ENCODE assay signal across 23 mouse cellular contexts in the genomic region with DNA sequence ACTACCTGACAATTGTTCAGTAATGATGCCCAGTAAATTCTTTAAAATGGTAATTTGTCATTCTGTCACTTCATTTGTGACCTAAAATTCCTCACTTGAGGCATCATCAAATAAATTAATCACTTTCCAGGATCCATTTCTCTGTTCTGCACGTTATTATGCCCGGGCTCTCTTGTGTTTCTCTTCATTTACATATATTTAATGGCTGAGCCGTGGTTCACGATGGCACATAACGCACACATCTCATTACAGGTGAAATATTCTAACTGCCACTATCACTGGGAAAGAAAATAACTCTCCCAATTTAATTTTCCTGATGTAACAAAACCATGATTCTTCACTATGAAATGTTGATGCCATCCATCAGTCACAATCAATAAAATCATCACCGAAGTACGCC.
DNase-seq lines count a peak whose midpoint lies in the region; ATAC-seq and TF ChIP-seq lines count a peak whose summit lies in the region.
"Had no signal": no experiment of that assay in that cellular context is flagged by ENCODE, and none has a peak within 500 bp of the region (broad histone marks: within the 10 kb centered on the region; RNA-seq: fewer than 3 reads in every experiment).

No protein-coding gene starts in this region.

- no peak for DNase-seq in hindbrain, embryonic 11.5 days (ENCODE audit: low spot score)
- DNase-seq in hindbrain, embryonic 10.5 days (ENCODE audit: low spot score), result no peak
- peak; percentile 28 for DNase-seq in midbrain, embryonic 14.5 days
- no peak for DNase-seq in midbrain, embryonic 11.5 days (ENCODE audit: low spot score, missing footprints)
- DNase-seq in hindbrain, embryonic 14.5 days (ENCODE audit: low spot score), result peak; percentile 29
- no peak for DNase-seq in left cerebral cortex, postnatal 36 days (ENCODE audit: low spot score in 2 of 2)
- DNase-seq: adrenal gland, postnatal 14 days; cerebellum, adult 18-20 months; cerebellum, adult 9-11 months; cerebellum, postnatal 36 days; gastrocnemius, postnatal 14 days; heart, adult 2 months; heart, postnatal 14 days had no signal

- H3K27ac ChIP-seq in hindbrain, embryonic 11.5 days (ENCODE audit: low read depth, low read length), result no peak overlapping the region
- no peak overlapping the region for H3K27ac ChIP-seq in hindbrain, embryonic 10.5 days
- no peak overlapping the region for H3K27ac ChIP-seq in midbrain, embryonic 14.5 days (replicated peaks; ENCODE audit: low read depth, low read length)
- no peak overlapping the region for H3K27ac ChIP-seq in midbrain, embryonic 11.5 days (ENCODE audit: low read depth, low read length)
- no peak overlapping the region for H3K27ac ChIP-seq in hindbrain, embryonic 14.5 days
- no peak overlapping the region for H3K27ac ChIP-seq in neural tube, embryonic 13.5 days (replicated peaks)
- H3K27ac ChIP-seq in intestine, postnatal 0 days (ENCODE audit: low read depth, low read length), result no peak overlapping the region
- H3K27ac ChIP-seq: embryonic facial prominence, embryonic 13.5 days; forebrain, embryonic 15.5 days; heart, adult 2 months; heart, embryonic 15.5 days had no signal

- no peak for TF ChIP-seq CTCF in intestine, postnatal 0 days (IDR thresholded peaks at IDR 0.05; ENCODE audit: low read depth)

- WGBS in hindbrain, embryonic 11.5 days, result 69% methylated on average over 7 of the region's 7 CpGs
- WGBS in hindbrain, embryonic 10.5 days, result 84% methylated on average over 7 of the region's 7 CpGs
- WGBS in midbrain, embryonic 14.5 days, result 49% methylated on average over 7 of the region's 7 CpGs
- 85% methylated on average over 7 of the region's 7 CpGs for WGBS in midbrain, embryonic 11.5 days
- 35% methylated on average over 7 of the region's 7 CpGs for WGBS in hindbrain, embryonic 14.5 days
- whole genome bisulfite sequencing in neural tube, embryonic 13.5 days, result 39% methylated on average over 7 of the region's 7 CpGs
- 82% methylated on average over 7 of the region's 7 CpGs for WGBS in intestine, postnatal 0 days

- no peak overlapping the region for H3K4me3 ChIP-seq in hindbrain, embryonic 11.5 days (ENCODE audit: low read depth, low read length)
- H3K4me3 ChIP-seq in hindbrain, embryonic 10.5 days, result no peak overlapping the region
- H3K4me3 ChIP-seq in midbrain, embryonic 14.5 days (replicated peaks; ENCODE audit: low read depth, low read length), result no peak overlapping the region
- H3K4me3 ChIP-seq in midbrain, embryonic 11.5 days (ENCODE audit: low read depth, low read length), result no peak overlapping the region
- no peak overlapping the region for H3K4me3 ChIP-seq in hindbrain, embryonic 14.5 days (replicated peaks; ENCODE audit: low read length)
- no peak overlapping the region for H3K4me3 ChIP-seq in neural tube, embryonic 13.5 days
- H3K4me3 ChIP-seq in intestine, postnatal 0 days (ENCODE audit: low read depth, low read length), result no peak overlapping the region
- H3K4me3 ChIP-seq: embryonic facial prominence, embryonic 13.5 days; forebrain, embryonic 15.5 days; heart, adult 2 months; heart, embryonic 15.5 days had no signal

- H3K4me1 ChIP-seq in hindbrain, embryonic 11.5 days (replicated peaks; ENCODE audit: control insufficient read depth, insufficient read depth, low read length), result no peaks in the 10 kb centered on the region
- H3K4me1 ChIP-seq in hindbrain, embryonic 10.5 days (replicated peaks), result no peaks in the 10 kb centered on the region
- H3K4me1 ChIP-seq in midbrain, embryonic 14.5 days (ENCODE audit: control insufficient read depth, insufficient read depth, low read length), result 0 out of 2 replicates have a peak, but pooled peaks cover 3% of the 10 kb centered on the region
- H3K4me1 ChIP-seq in midbrain, embryonic 11.5 days (ENCODE audit: control insufficient read depth, insufficient read depth, low read length), result no peaks in the 10 kb centered on the region
- no peaks in the 10 kb centered on the region for H3K4me1 ChIP-seq in hindbrain, embryonic 14.5 days (replicated peaks; ENCODE audit: control insufficient read depth, insufficient read depth, low read length)
- no peaks in the 10 kb centered on the region for H3K4me1 ChIP-seq in neural tube, embryonic 13.5 days (replicated peaks)
- no peaks in the 10 kb centered on the region for H3K4me1 ChIP-seq in intestine, postnatal 0 days (replicated peaks; ENCODE audit: control insufficient read depth, insufficient read depth, low read length)
- H3K4me1 ChIP-seq: embryonic facial prominence, embryonic 13.5 days; forebrain, embryonic 15.5 days; heart, embryonic 15.5 days had no signal

- H3K27me3 ChIP-seq in hindbrain, embryonic 11.5 days (ENCODE audit: control insufficient read depth, insufficient read depth, low read length), result no peaks in the 10 kb centered on the region
- H3K27me3 ChIP-seq in hindbrain, embryonic 10.5 days (ENCODE audit: insufficient read depth, poor library complexity, severe bottlenecking), result no peaks in the 10 kb centered on the region
- H3K27me3 ChIP-seq in midbrain, embryonic 14.5 days (ENCODE audit: control insufficient read depth, insufficient read depth, low read length), result no peaks in the 10 kb centered on the region
- no peaks in the 10 kb centered on the region for H3K27me3 ChIP-seq in midbrain, embryonic 11.5 days (ENCODE audit: control insufficient read depth, insufficient read depth, low read length)
- no peaks in the 10 kb centered on the region for H3K27me3 ChIP-seq in hindbrain, embryonic 14.5 days (ENCODE audit: control insufficient read depth, insufficient read depth, low read length)
- H3K27me3 ChIP-seq in neural tube, embryonic 13.5 days, result no peaks in the 10 kb centered on the region
- no peaks in the 10 kb centered on the region for H3K27me3 ChIP-seq in intestine, postnatal 0 days (replicated peaks; ENCODE audit: control insufficient read depth, insufficient read depth, low read length)
- H3K27me3 ChIP-seq: CH12.LX; embryonic facial prominence, embryonic 13.5 days; forebrain, embryonic 15.5 days; heart, embryonic 15.5 days had no signal

- H3K4me2 ChIP-seq in hindbrain, embryonic 11.5 days (replicated peaks; ENCODE audit: low read depth, low read length), result no peak overlapping the region
- H3K4me2 ChIP-seq in midbrain, embryonic 14.5 days (ENCODE audit: low read length), result no peak overlapping the region
- no peak overlapping the region for H3K4me2 ChIP-seq in midbrain, embryonic 11.5 days
- 0 out of 2 replicates have a peak overlapping the region, but pooled peaks have one; percentile 2 for H3K4me2 ChIP-seq in hindbrain, embryonic 14.5 days (replicated peaks)
- no peak overlapping the region for H3K4me2 ChIP-seq in neural tube, embryonic 13.5 days
- H3K4me2 ChIP-seq in intestine, postnatal 0 days (replicated peaks; ENCODE audit: low read depth), result no peak overlapping the region
- H3K4me2 ChIP-seq: embryonic facial prominence, embryonic 13.5 days; forebrain, embryonic 15.5 days; heart, embryonic 11.5 days; heart, embryonic 15.5 days had no signal

- H3K36me3 ChIP-seq in hindbrain, embryonic 11.5 days (ENCODE audit: control insufficient read depth, insufficient read depth, low read length), result no peaks in the 10 kb centered on the region
- no peaks in the 10 kb centered on the region for H3K36me3 ChIP-seq in hindbrain, embryonic 10.5 days
- no peaks in the 10 kb centered on the region for H3K36me3 ChIP-seq in midbrain, embryonic 14.5 days (ENCODE audit: control insufficient read depth, insufficient read depth, low read length)
- H3K36me3 ChIP-seq in midbrain, embryonic 11.5 days (ENCODE audit: control insufficient read depth, insufficient read depth, low read length), result no peaks in the 10 kb centered on the region
- no peaks in the 10 kb centered on the region for H3K36me3 ChIP-seq in hindbrain, embryonic 14.5 days (replicated peaks; ENCODE audit: control insufficient read depth, insufficient read depth)
- H3K36me3 ChIP-seq in neural tube, embryonic 13.5 days, result no peaks in the 10 kb centered on the region
- no peaks in the 10 kb centered on the region for H3K36me3 ChIP-seq in intestine, postnatal 0 days (ENCODE audit: control insufficient read depth, insufficient read depth)
- H3K36me3 ChIP-seq: embryonic facial prominence, embryonic 13.5 days; forebrain, embryonic 15.5 days; heart, embryonic 15.5 days had no signal

- peak; percentile 61 for ATAC-seq in hindbrain, embryonic 11.5 days (ENCODE audit: low FRiP score)
- ATAC-seq in midbrain, embryonic 14.5 days (ENCODE audit: low FRiP score, low TSS enrichment), result peak; percentile 20; the same call in 1 of the 2 replicates
- ATAC-seq in midbrain, embryonic 11.5 days (ENCODE audit: low FRiP score), result no peak
- ATAC-seq in hindbrain, embryonic 14.5 days (ENCODE audit: low FRiP score), result no peak
- ATAC-seq in neural tube, embryonic 13.5 days (ENCODE audit: low read depth), result peak; percentile 81; the same call in 1 of the 2 replicates
- no peak for ATAC-seq in intestine, postnatal 0 days
- ATAC-seq: activated CD4-positive, CD25-positive, alpha-beta regulatory T cell, adult 4 months; forebrain, embryonic 15.5 days; intestine, embryonic 16.5 days; Patski had no signal

- no peaks in the 10 kb centered on the region for H3K9me3 ChIP-seq in hindbrain, embryonic 11.5 days (ENCODE audit: control insufficient read depth, low read length)
- no peaks in the 10 kb centered on the region for H3K9me3 ChIP-seq in hindbrain, embryonic 10.5 days
- H3K9me3 ChIP-seq in midbrain, embryonic 14.5 days (ENCODE audit: control insufficient read depth, low read length), result no peaks in the 10 kb centered on the region
- no peaks in the 10 kb centered on the region for H3K9me3 ChIP-seq in midbrain, embryonic 11.5 days (ENCODE audit: control insufficient read depth, low read length)
- no peaks in the 10 kb centered on the region for H3K9me3 ChIP-seq in hindbrain, embryonic 14.5 days (ENCODE audit: control insufficient read depth, low read length)
- no peaks in the 10 kb centered on the region for H3K9me3 ChIP-seq in neural tube, embryonic 13.5 days
- H3K9me3 ChIP-seq in intestine, postnatal 0 days (ENCODE audit: control insufficient read depth), result no peaks in the 10 kb centered on the region
- H3K9me3 ChIP-seq: embryonic facial prominence, embryonic 13.5 days; forebrain, embryonic 15.5 days; heart, embryonic 15.5 days had no signal

- H3K9ac ChIP-seq in hindbrain, embryonic 11.5 days (ENCODE audit: low read depth, low read length), result no peak overlapping the region
- no peak overlapping the region for H3K9ac ChIP-seq in midbrain, embryonic 14.5 days (replicated peaks; ENCODE audit: low read length)
- no peak overlapping the region for H3K9ac ChIP-seq in midbrain, embryonic 11.5 days (ENCODE audit: low read length)
- H3K9ac ChIP-seq in hindbrain, embryonic 14.5 days, result no peak overlapping the region
- H3K9ac ChIP-seq in neural tube, embryonic 13.5 days, result no peak overlapping the region
- H3K9ac ChIP-seq in intestine, postnatal 0 days (ENCODE audit: low read depth, low read length), result no peak overlapping the region
- H3K9ac ChIP-seq: embryonic facial prominence, embryonic 13.5 days; forebrain, embryonic 15.5 days; heart, embryonic 15.5 days had no signal

- intact Hi-C loops in left cerebral cortex, postnatal 36 days (cut with DNase I), result no loop called here

Comparison
In these comparisons a context has a peak if more than half of its experiments do, and no peak if none do; other contexts are left out.
1. ATAC-seq: peak in hindbrain, embryonic 11.5 days (single experiment), midbrain, embryonic 14.5 days (single experiment) and neural tube, embryonic 13.5 days (single experiment); none in midbrain, embryonic 11.5 days (single experiment), hindbrain, embryonic 14.5 days (single experiment) and intestine, postnatal 0 days (single experiment).
2. DNase-seq: peak in midbrain, embryonic 14.5 days (single experiment) and hindbrain, embryonic 14.5 days (single experiment); none in hindbrain, embryonic 11.5 days (single experiment), hindbrain, embryonic 10.5 days (single experiment), midbrain, embryonic 11.5 days (single experiment) and left cerebral cortex, postnatal 36 days (0 of 2).